Mouse (Mus musculus): Measurements from ENCODE around the gene Mrpl14. TPM values are rescaled to one million over a fixed set of nuclear protein-coding genes. Genes with fewer than 3 reads are reported as not detected.
A peak's percentile ranks its signal among the peaks of the same experiment; 100 is the strongest.

The Mrpl14 gene
- polyA plus RNA-seq, 1 experiment from 2014 or later, result 129 TPM

DNA sequence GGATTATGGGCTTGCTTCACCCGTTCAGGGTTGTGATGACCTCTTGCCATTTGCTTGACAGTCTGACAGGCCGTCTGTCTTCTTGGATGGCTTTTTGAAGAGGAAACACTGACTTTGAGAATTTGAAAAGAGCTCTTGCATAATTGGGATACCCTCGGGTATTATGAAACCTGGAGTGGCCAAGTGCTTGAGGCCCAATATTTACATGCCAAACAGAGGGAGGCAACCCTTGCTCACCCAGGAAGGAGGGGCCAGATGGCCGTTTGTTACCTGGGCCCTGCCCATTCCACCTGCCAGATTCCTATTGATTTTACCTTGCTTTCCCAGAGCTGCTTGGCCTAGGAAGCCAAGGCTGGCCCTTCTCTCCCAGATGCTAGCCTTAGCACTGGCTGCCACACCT is 16.1 kb downstream of the Mrpl14 start:
- Histone ChIP-seq H3K27me3 (replicated peaks) (no peaks in the 10 kb centered on the region), H3K9ac (no peak overlapping the region), H3K27ac (ENCODE audit: poor library complexity, severe bottlenecking) (no peak overlapping the region), H3K36me3 (peaks cover 13% of the 10 kb centered on the region; the same call in 1 of the 2 replicates), H3K4me1 (replicated peaks) (peaks cover 22% of the 10 kb centered on the region), H3K4me2 (no peak overlapping the region), H3K4me3 (no peak overlapping the region), H3K9me3 (replicated peaks) (no peaks in the 10 kb centered on the region)
- ATAC-seq (ENCODE audit: insufficient number of reproducible peaks, low FRiP score), result no peak
- WGBS, result 69% methylated on average over 4 of the region's 4 CpGs

- no peaks in the 10 kb centered on the region for H3K9me3 ChIP-seq (replicated peaks)
- H3K27me3 ChIP-seq (replicated peaks), result no peaks in the 10 kb centered on the region
- no peak overlapping the region for H3K9ac ChIP-seq
- no peak overlapping the region for H3K4me2 ChIP-seq
- no peak for ATAC-seq (ENCODE audit: insufficient number of reproducible peaks, low FRiP score)
- peaks cover 9% of the 10 kb centered on the region; the same call in 1 of the 2 replicates for H3K36me3 ChIP-seq
- WGBS, result 55% methylated on average over 7 of the region's 7 CpGs
- H3K4me1 ChIP-seq (replicated peaks), result peaks cover 22% of the 10 kb centered on the region
- no peak overlapping the region for H3K27ac ChIP-seq (ENCODE audit: poor library complexity, severe bottlenecking)
- no peak overlapping the region for H3K4me3 ChIP-seq
Observed at GRCm38 (mm10) chr17:45703187-45703586, 17.1 kb downstream of the Mrpl14 start.

- 64% methylated on average over 5 of the region's 5 CpGs for WGBS
- Histone ChIP-seq H3K27ac (ENCODE audit: poor library complexity, severe bottlenecking) (no peak overlapping the region), H3K4me2 (no peak overlapping the region), H3K27me3 (replicated peaks) (0 out of 2 replicates have a peak, but pooled peaks cover 3% of the 10 kb centered on the region), H3K9me3 (replicated peaks) (no peaks in the 10 kb centered on the region), H3K36me3 (no peaks in the 10 kb centered on the region), H3K9ac (no peak overlapping the region), H3K4me1 (replicated peaks) (peaks cover 15% of the 10 kb centered on the region), H3K4me3 (no peak overlapping the region)
- no peak for ATAC-seq (ENCODE audit: insufficient number of reproducible peaks, low FRiP score)
Observed at GRCm38 (mm10) chr17:45706796-45707195, 20.7 kb downstream of the Mrpl14 start.

GRCm38 (mm10) chr17:45707376-45707775 is 21.3 kb downstream of the Mrpl14 start:
- 20% methylated on average over 3 of the region's 3 CpGs for WGBS
- no peak overlapping the region for H3K9ac ChIP-seq

DNA sequence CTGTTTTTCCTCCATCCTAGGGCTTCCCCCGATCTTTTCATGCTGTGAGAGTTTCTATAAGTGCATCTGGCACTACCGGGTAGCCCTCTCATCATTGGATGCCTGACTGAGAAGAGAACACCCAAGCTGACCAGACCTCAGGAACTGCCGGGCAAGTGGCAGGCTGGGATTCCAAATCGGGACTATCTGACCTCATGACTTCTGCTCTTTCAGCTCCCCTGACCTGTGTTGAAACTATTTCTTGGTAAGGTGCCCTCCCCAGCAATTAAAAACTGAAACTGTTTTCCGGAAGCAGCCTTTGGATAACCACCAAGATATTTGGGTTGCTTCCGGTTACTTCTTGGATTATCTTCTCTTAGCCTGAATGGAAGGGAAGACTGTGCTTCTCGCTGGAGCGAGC is 22.1 kb downstream of the Mrpl14 start:
- H3K27ac ChIP-seq (ENCODE audit: poor library complexity, severe bottlenecking), result no peak overlapping the region
- H3K27me3 ChIP-seq (replicated peaks), result 0 out of 2 replicates have a peak, but pooled peaks cover 3% of the 10 kb centered on the region
- H3K9ac ChIP-seq, result no peak overlapping the region
- no peaks in the 10 kb centered on the region for H3K9me3 ChIP-seq (replicated peaks)
- WGBS, result 77% methylated on average over 8 of the region's 8 CpGs
- ATAC-seq (ENCODE audit: insufficient number of reproducible peaks, low FRiP score), result no peak
- H3K4me3 ChIP-seq, result no peak overlapping the region
- peaks cover 15% of the 10 kb centered on the region for H3K4me1 ChIP-seq (replicated peaks)
- no peaks in the 10 kb centered on the region for H3K36me3 ChIP-seq
- no peak overlapping the region for H3K4me2 ChIP-seq

More at GRCm38 (mm10) chr17:45707376-45707775, 21.3 kb downstream of the Mrpl14 start:
- no peak overlapping the region for H3K4me2 ChIP-seq
- H3K27ac ChIP-seq (ENCODE audit: poor library complexity, severe bottlenecking), result no peak overlapping the region
- H3K4me1 ChIP-seq (replicated peaks), result peaks cover 15% of the 10 kb centered on the region
- H3K9me3 ChIP-seq (replicated peaks), result no peaks in the 10 kb centered on the region
- no peak overlapping the region for H3K4me3 ChIP-seq
- 0 out of 2 replicates have a peak, but pooled peaks cover 3% of the 10 kb centered on the region for H3K27me3 ChIP-seq (replicated peaks)
- no peak for ATAC-seq (ENCODE audit: insufficient number of reproducible peaks, low FRiP score)
- H3K36me3 ChIP-seq, result no peaks in the 10 kb centered on the region

DNA sequence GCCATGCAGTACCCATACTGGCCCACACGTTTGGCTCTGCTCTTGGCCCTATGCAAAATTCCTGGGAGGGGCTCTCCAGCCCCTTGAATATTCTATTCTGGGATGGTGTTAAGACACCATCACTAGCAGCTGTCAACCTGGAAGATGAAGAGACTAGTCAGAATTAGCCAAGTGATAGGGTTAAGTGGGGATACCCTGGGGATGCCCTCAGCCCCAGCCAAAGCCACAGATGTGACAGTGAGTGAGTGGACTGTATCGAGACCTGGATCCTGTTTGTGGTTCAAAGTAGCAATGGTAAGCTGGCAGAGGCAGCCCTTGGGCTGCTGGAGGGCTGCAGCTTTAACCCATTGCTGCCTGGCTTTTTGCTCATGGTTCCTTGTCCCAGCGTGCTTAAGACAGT is 23.7 kb downstream of the Mrpl14 start:
- 36% methylated on average over 3 of the region's 3 CpGs for WGBS
- Histone ChIP-seq H3K4me2 (no peak overlapping the region), H3K9ac (no peak overlapping the region), H3K4me3 (no peak overlapping the region), H3K27me3 (replicated peaks) (0 out of 2 replicates have a peak, but pooled peaks cover 3% of the 10 kb centered on the region), H3K27ac (ENCODE audit: poor library complexity, severe bottlenecking) (no peak overlapping the region), H3K9me3 (replicated peaks) (no peaks in the 10 kb centered on the region), H3K36me3 (no peaks in the 10 kb centered on the region), H3K4me1 (replicated peaks) (peaks cover 15% of the 10 kb centered on the region)
- no peak for ATAC-seq (ENCODE audit: insufficient number of reproducible peaks, low FRiP score)

GRCm38 (mm10) chr17:45710407-45710806 is 24.3 kb downstream of the Mrpl14 start:
- 0 out of 2 replicates have a peak, but pooled peaks cover 3% of the 10 kb centered on the region for H3K27me3 ChIP-seq (replicated peaks)
- no peak for ATAC-seq (ENCODE audit: insufficient number of reproducible peaks, low FRiP score)
- no peak overlapping the region for H3K4me2 ChIP-seq
- H3K4me1 ChIP-seq (replicated peaks), result peaks cover 11% of the 10 kb centered on the region
- 58% methylated on average over 8 of the region's 8 CpGs for WGBS
- no peaks in the 10 kb centered on the region for H3K9me3 ChIP-seq (replicated peaks)
- no peak overlapping the region for H3K27ac ChIP-seq (ENCODE audit: poor library complexity, severe bottlenecking)
- H3K4me3 ChIP-seq, result no peak overlapping the region
- H3K9ac ChIP-seq, result no peak overlapping the region
- no peaks in the 10 kb centered on the region for H3K36me3 ChIP-seq

- Histone ChIP-seq H3K4me3 (no peak overlapping the region), H3K27me3 (replicated peaks) (0 out of 2 replicates have a peak, but pooled peaks cover 3% of the 10 kb centered on the region), H3K4me1 (replicated peaks) (peaks cover 11% of the 10 kb centered on the region), H3K9me3 (replicated peaks) (no peaks in the 10 kb centered on the region), H3K36me3 (no peaks in the 10 kb centered on the region), H3K27ac (ENCODE audit: poor library complexity, severe bottlenecking) (no peak overlapping the region), H3K9ac (no peak overlapping the region), H3K4me2 (no peak overlapping the region)
- WGBS, result 57% methylated on average over 3 of the region's 3 CpGs
- ATAC-seq (ENCODE audit: insufficient number of reproducible peaks, low FRiP score), result no peak
Observed at GRCm38 (mm10) chr17:45711525-45711924, 25.4 kb downstream of the Mrpl14 start.

DNA sequence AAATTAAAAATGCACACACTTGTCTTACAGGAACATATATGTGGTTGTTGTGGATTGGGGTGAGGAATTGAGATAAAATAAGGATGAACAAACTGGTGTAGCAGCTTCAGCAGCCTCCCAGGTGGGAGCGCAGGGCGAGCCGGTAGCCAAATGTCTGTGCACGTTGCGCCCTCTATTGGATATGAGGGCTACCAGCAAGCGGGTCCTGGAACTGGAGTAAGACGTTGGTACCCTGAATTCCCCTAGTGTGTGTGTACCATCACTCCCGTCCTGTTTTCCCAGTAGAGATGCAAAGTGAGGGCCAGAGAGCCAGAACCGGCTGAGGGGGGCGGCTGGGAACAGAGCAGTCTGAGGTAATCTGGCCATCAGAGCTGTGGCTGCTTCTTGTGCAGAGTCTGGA is 32.2 kb downstream of the Mrpl14 start:
- 0 out of 2 replicates have a peak, but pooled peaks have one; percentile 31 for ATAC-seq (ENCODE audit: insufficient number of reproducible peaks, low FRiP score)
- H3K9me3 ChIP-seq (replicated peaks), result no peaks in the 10 kb centered on the region
- WGBS, result 10% methylated on average over 10 of the region's 10 CpGs
- H3K4me3 ChIP-seq, result no peak overlapping the region
- H3K4me1 ChIP-seq (replicated peaks), result peaks cover 4% of the 10 kb centered on the region
- H3K27ac ChIP-seq (ENCODE audit: poor library complexity, severe bottlenecking), result no peak overlapping the region
- peaks cover 2% of the 10 kb centered on the region; the same call in 1 of the 2 replicates for H3K27me3 ChIP-seq (replicated peaks)
- H3K9ac ChIP-seq, result no peak overlapping the region
- no peak overlapping the region for H3K4me2 ChIP-seq
- H3K36me3 ChIP-seq, result no peaks in the 10 kb centered on the region

DNA sequence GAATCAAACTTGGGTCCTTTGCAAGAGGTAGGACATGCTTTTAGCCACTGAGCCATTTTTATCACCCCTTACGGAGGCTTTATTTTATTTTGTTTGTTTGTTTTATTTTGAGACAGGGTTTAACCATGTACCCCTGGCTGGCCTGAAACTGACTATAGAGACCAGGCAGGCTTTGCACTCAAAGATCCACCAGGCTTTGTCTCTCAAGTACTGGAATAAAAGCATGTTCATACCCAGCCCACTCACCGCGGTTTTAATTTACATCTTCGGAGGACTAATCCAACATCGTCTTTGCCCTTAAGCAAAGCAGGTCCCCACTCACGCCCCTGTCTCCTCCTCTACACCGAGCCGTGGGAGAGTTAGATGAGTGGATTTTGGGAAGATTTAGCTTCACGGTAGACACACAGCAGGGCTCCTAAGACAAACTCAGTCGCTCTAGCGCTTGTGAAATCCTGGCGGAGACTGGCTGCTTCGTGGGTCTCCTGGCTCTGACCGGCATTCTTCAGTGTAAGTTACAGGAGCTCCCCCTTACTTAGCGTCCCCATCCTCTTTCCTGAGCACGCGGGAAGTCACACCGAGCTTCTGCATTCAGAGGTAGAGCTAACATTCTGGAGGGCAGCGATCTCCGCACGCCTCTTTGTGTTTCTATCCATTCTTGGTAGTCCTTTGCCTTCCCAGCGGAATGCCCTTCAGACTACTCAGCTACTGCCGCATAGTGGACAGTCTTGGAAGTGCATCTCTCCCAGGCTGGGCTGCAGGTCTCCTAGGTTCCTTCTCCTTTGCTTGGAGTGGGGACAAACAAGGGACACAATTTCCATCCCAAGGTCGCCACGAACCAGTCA is 37.8 kb downstream of the Mrpl14 start:
- peak overlapping the region; percentile 34 for H3K27ac ChIP-seq (ENCODE audit: poor library complexity, severe bottlenecking)

GRCm38 (mm10) chr17:45724574-45724921 is 38.4 kb downstream of the Mrpl14 start:
- Histone ChIP-seq H3K27ac (ENCODE audit: poor library complexity, severe bottlenecking) (no peak overlapping the region), H3K27me3 (replicated peaks) (peaks cover 6% of the 10 kb centered on the region; the same call in 1 of the 2 replicates), H3K4me3 (no peak overlapping the region), H3K9ac (no peak overlapping the region), H3K36me3 (no peaks in the 10 kb centered on the region), H3K4me2 (peak overlapping the region; percentile 78), H3K9me3 (replicated peaks) (no peaks in the 10 kb centered on the region), H3K4me1 (replicated peaks) (peaks cover 33% of the 10 kb centered on the region)
- WGBS, result 83% methylated on average over 10 of the region's 10 CpGs
- ATAC-seq (ENCODE audit: insufficient number of reproducible peaks, low FRiP score), result no peak

More for the DNA sequence above, 37.8 kb downstream of the Mrpl14 start:
- peak overlapping the region; percentile 78 for H3K9ac ChIP-seq
- H3K4me2 ChIP-seq, result peak overlapping the region; percentile 78
- 6% methylated on average over 25 of the region's 25 CpGs for WGBS
- peak overlapping the region; percentile 53 for H3K4me3 ChIP-seq
- ATAC-seq (ENCODE audit: insufficient number of reproducible peaks, low FRiP score), result no peak
- peaks cover 6% of the 10 kb centered on the region; the same call in 1 of the 2 replicates for H3K27me3 ChIP-seq (replicated peaks)
- H3K9me3 ChIP-seq (replicated peaks), result no peaks in the 10 kb centered on the region
- H3K4me1 ChIP-seq (replicated peaks), result peaks cover 27% of the 10 kb centered on the region
- no peaks in the 10 kb centered on the region for H3K36me3 ChIP-seq
